Mouse (Mus musculus) intestine, postnatal 0 days (tissue): ENCODE data around the gene Cdh1. TPM values are rescaled to one million over a fixed set of nuclear protein-coding genes. Genes with fewer than 3 reads are reported as not detected.
"Not testable (repeated sequence)": the region's sequence is repeated elsewhere in the genome, so short reads cannot be mapped to it uniquely, and the experiment has no call there.

Experiments used
- ATAC-seq: fragments of 200-750 bp; cut with Nextera tagmentation; 2 replicates; pipeline ENCODE4 v1.8.0; 2017; ENCODE audit warnings: mild to moderate bottlenecking, moderate TSS enrichment, moderate library complexity
- H3K27ac ChIP-seq: fragments of 300-500 bp; sonication (generic); 2 replicates; pipeline ENCODE4 v1.5.1; 2014; ENCODE audit warnings: mild to moderate bottlenecking, low read depth, low read length, moderate library complexity
- H3K27me3 ChIP-seq: fragments of 300-500 bp; sonication (generic); replicated peaks from 2 replicates; pipeline ENCODE4 v1.6.1; 2014; ENCODE audit warnings: low read length, mixed read lengths; ENCODE audit not compliant: control insufficient read depth, insufficient read depth
- H3K36me3 ChIP-seq: fragments of 300-500 bp; sonication (generic); 2 replicates; pipeline ENCODE4 v1.6.1; 2014; ENCODE audit warnings: mild to moderate bottlenecking, moderate library complexity; ENCODE audit not compliant: control insufficient read depth, insufficient read depth
- H3K4me1 ChIP-seq: fragments of 300-500 bp; sonication (generic); replicated peaks from 2 replicates; pipeline ENCODE4 v1.6.1; 2014; ENCODE audit warnings: antibody characterized with exemption, low read length, mixed read lengths; ENCODE audit not compliant: control insufficient read depth, insufficient read depth
- H3K4me2 ChIP-seq: fragments of 300-500 bp; sonication (generic); replicated peaks from 2 replicates; pipeline ENCODE4 v1.6.1; 2014; ENCODE audit warnings: low read depth, mild to moderate bottlenecking, moderate library complexity
- H3K4me3 ChIP-seq: fragments of 300-500 bp; sonication (generic); 2 replicates; pipeline ENCODE4 v1.5.1; 2014; ENCODE audit warnings: low read depth, low read length
- H3K9ac ChIP-seq: fragments of 300-500 bp; sonication (generic); 2 replicates; pipeline ENCODE4 v1.6.1; 2014; ENCODE audit warnings: mild to moderate bottlenecking, low read depth, low read length
- H3K9me3 ChIP-seq: fragments of 300-500 bp; sonication (generic); 2 replicates; pipeline ENCODE4 v1.6.1; 2016; ENCODE audit warnings: mixed run types; ENCODE audit not compliant: control insufficient read depth
- CTCF ChIP-seq: sonication (generic); IDR thresholded peaks from 2 replicates; pipeline ENCODE4 v1.5.1; 2016; ENCODE audit warnings: low read depth, mild to moderate bottlenecking, control low read depth, antibody characterized with exemption, moderate library complexity
- WGBS: fragments of 180-500 bp; shearing (Covaris S2); extraction: QIAGEN DNeasy Blood & Tissue Kit; methylation state at CpG from one replicate; pipeline ENCODE4 v1.1.7; 2014; 5-methylcytosine and 5-hydroxymethylcytosine counted together
- polyA plus RNA-seq: library from polyadenylated mRNA; unstranded; fragments of >200 nt; fragmentation: Nextera tagmentation; extraction: Ambion mirVana; gene quantifications from 2 replicates; pipeline ENCODE4 v1.2.1, GENCODE M21; 2015

Cdh1 gene
- polyA plus RNA-seq, 1 experiment from 2014 or later = 82.1 TPM

GRCm38 (mm10) chr8:106569006-106569405 is 34.1 kb upstream of the Cdh1 start:
- WGBS = 88% methylated on average over 7 of the region's 7 CpGs
- H3K4me2 ChIP-seq = no peak overlapping the region
- H3K9ac ChIP-seq = no peak overlapping the region
- H3K27me3 ChIP-seq = no peaks in the 10 kb centered on the region
- H3K27ac ChIP-seq = no peak overlapping the region
- no peaks in the 10 kb centered on the region for H3K36me3 ChIP-seq
- no peak for TF ChIP-seq CTCF
- H3K9me3 ChIP-seq = no peaks in the 10 kb centered on the region
- peaks cover 3% of the 10 kb centered on the region; the same call in 1 of the 2 replicates for H3K4me1 ChIP-seq
- no peak overlapping the region for H3K4me3 ChIP-seq
- no peak for ATAC-seq

- no peak overlapping the region for H3K4me3 ChIP-seq
- H3K36me3 ChIP-seq = no peaks in the 10 kb centered on the region
- peaks cover 3% of the 10 kb centered on the region; the same call in 1 of the 2 replicates for H3K4me1 ChIP-seq
- H3K27ac ChIP-seq = peak overlapping the region; percentile 76; the same call in 1 of the 2 replicates
- H3K27me3 ChIP-seq = no peaks in the 10 kb centered on the region
- no peaks in the 10 kb centered on the region for H3K9me3 ChIP-seq
- peak; percentile 23; the same call in 1 of the 2 replicates for ATAC-seq
- H3K4me2 ChIP-seq = no peak overlapping the region
- no peak for TF ChIP-seq CTCF
- H3K9ac ChIP-seq = no peak overlapping the region
- WGBS = 41% methylated on average over 4 of the region's 4 CpGs
Measured at GRCm38 (mm10) chr8:106570386-106570785, 32.8 kb upstream of the Cdh1 start.

GRCm38 (mm10) chr8:106571551-106572172 is 31.5 kb upstream of the Cdh1 start:
- WGBS = 36% methylated on average over 5 of the region's 5 CpGs
- ATAC-seq = peak; percentile 83
- no peak for TF ChIP-seq CTCF
- no peaks in the 10 kb centered on the region for H3K27me3 ChIP-seq
- H3K4me3 ChIP-seq = no peak overlapping the region
- no peak overlapping the region for H3K9ac ChIP-seq
- peak overlapping the region; percentile 76 for H3K27ac ChIP-seq
- H3K36me3 ChIP-seq = no peaks in the 10 kb centered on the region
- H3K4me2 ChIP-seq = peak overlapping the region; percentile 42
- H3K4me1 ChIP-seq = peaks cover 3% of the 10 kb centered on the region; the same call in 1 of the 2 replicates
- no peaks in the 10 kb centered on the region for H3K9me3 ChIP-seq

- WGBS = 42% methylated on average over 1 of the region's 1 CpGs
- ATAC-seq = peak; percentile 63
Measured at GRCm38 (mm10) chr8:106572175-106572574, 31.0 kb upstream of the Cdh1 start.

GRCm38 (mm10) chr8:106573168-106573567 is 30.0 kb upstream of the Cdh1 start, which contains the start of gene Gm10073:
Gene Gm10073 (minus strand): TSS chr8:106573461.
- H3K4me2 ChIP-seq = peak within 1 kb of the TSS; percentile 46
- H3K9ac ChIP-seq, H3K4me1 ChIP-seq, H3K27me3 ChIP-seq, H3K4me3 ChIP-seq, H3K9me3 ChIP-seq, ATAC-seq, H3K36me3 ChIP-seq: not testable (repeated sequence)
- peak within 1 kb of the TSS; percentile 76 for H3K27ac ChIP-seq
- 15% methylated on average over 18 of the region's 20 CpGs for WGBS

More at GRCm38 (mm10) chr8:106572175-106572574, 31.0 kb upstream of the Cdh1 start:
- Histone ChIP-seq H3K4me2 (peak overlapping the region; percentile 42; the same call in 1 of the 2 replicates), H3K27ac (peak overlapping the region; percentile 76)
- H3K27me3 ChIP-seq, H3K9ac ChIP-seq, H3K4me3 ChIP-seq, H3K4me1 ChIP-seq, H3K9me3 ChIP-seq, H3K36me3 ChIP-seq: not testable (repeated sequence)

GRCm38 (mm10) chr8:106574283-106574682 is 28.9 kb upstream of the Cdh1 start:
- no peak for TF ChIP-seq CTCF
- no peaks in the 10 kb centered on the region for H3K36me3 ChIP-seq
- no peak overlapping the region for H3K27ac ChIP-seq
- no peak overlapping the region for H3K4me3 ChIP-seq
- H3K27me3 ChIP-seq = no peaks in the 10 kb centered on the region
- H3K9me3 ChIP-seq = no peaks in the 10 kb centered on the region
- WGBS = 87% methylated on average over 4 of the region's 4 CpGs
- H3K4me2 ChIP-seq = no peak overlapping the region
- no peak for ATAC-seq
- H3K4me1 ChIP-seq = peaks cover 3% of the 10 kb centered on the region; the same call in 1 of the 2 replicates
- no peak overlapping the region for H3K9ac ChIP-seq
